Mouse (Mus musculus): ENCODE measurements around the gene Rnase4. TPM values are rescaled to one million over a fixed set of nuclear protein-coding genes. Genes with fewer than 3 reads are reported as not detected.
A peak's percentile ranks its signal among the peaks of the same experiment; 100 is the strongest.

Gene Rnase4
- polyA plus RNA-seq, 1 experiment: 650 TPM

DNA sequence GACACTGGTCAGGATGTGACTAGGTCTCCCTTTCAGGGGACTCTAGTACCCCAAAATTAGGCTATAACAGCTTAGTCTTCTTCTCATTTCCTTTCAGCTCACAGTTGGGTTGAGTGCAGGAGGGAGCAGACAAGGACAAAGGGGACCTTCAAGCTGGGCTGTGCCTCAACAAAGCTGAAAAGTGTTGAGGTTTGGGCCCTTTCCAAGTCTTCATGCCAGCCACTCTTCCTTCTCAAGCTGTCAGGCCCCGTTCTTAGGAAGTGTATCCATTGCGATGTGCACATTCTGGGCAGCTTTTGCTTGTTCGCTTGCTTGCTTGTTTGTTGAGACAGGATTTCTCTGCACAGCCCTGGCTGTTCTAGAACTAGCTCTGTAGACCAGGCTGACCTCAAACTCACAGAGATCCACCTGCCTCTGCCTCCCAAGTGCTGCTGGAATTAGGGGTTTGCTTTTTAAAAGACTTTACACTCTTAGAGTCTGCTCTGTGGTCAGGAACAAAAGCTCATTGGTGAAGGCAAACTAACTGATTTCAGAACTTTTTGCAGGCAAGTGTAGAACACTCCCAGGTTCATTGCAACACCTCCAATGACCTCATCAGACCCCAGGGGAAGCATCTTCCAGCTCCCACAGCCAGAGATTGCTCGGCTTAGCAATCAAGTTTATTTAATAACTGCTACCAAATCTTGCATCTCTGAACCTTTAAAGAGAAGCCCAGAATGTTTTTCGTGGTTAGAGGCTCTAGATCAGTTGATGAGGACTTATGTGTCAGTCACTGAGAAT lies 3.4 kb downstream of the Rnase4 start:
- no peak for DNase-seq
- H3K4me1 ChIP-seq (ENCODE audit: control insufficient read depth, insufficient read depth, low read length): peaks cover 11% of the 10 kb centered on the region
- H3K4me3 ChIP-seq (replicated peaks; ENCODE audit: extremely low read depth, low read depth, low read length): no peak overlapping the region
- WGBS: 42% methylated on average over 5 of the region's 5 CpGs
- TF ChIP-seq CTCF (IDR thresholded peaks at IDR 0.05; ENCODE audit: insufficient read depth, low read length): no peak
- no peak for TF ChIP-seq POLR2A (IDR thresholded peaks at IDR 0.05; ENCODE audit: borderline replicate concordance, extremely low read depth, low read depth, low read length)

DNA sequence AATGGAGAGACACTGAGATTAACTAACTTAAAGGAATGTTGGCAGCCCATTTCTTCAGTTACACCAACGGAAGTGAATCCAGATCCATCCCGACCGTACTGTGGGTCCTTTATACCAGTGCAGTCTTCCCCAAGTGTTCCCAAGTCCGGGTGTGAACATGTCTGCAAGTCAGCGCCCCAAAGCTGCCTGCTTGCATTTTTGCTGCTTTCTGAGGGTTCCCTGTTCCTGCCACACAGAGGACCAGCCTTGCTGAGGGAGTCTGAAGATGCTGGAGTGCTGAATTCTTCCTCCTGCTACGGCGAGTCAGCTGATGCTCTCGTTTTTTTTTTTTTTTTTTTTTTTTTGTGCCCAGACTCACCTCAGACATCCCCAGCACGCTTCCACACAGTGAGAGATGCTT lies 4.0 kb downstream of the Rnase4 start:
- Histone ChIP-seq H3K4me1 (ENCODE audit: control insufficient read depth, insufficient read depth, low read length) (peaks cover 11% of the 10 kb centered on the region), H3K4me3 (replicated peaks; ENCODE audit: extremely low read depth, low read depth, low read length) (no peak overlapping the region)
- no peak for DNase-seq
- no peak for TF ChIP-seq POLR2A (IDR thresholded peaks at IDR 0.05; ENCODE audit: borderline replicate concordance, extremely low read depth, low read depth, low read length)
- no peak for TF ChIP-seq CTCF (IDR thresholded peaks at IDR 0.05; ENCODE audit: insufficient read depth, low read length)
- 55% methylated on average over 9 of the region's 9 CpGs for WGBS

- TF ChIP-seq CTCF (IDR thresholded peaks at IDR 0.05; ENCODE audit: insufficient read depth, low read length) (no peak), POLR2A (IDR thresholded peaks at IDR 0.05; ENCODE audit: borderline replicate concordance, extremely low read depth, low read depth, low read length) (peak; percentile 75; the same call in 1 of the 2 replicates)
- peaks cover 11% of the 10 kb centered on the region for H3K4me1 ChIP-seq (ENCODE audit: control insufficient read depth, insufficient read depth, low read length)
- DNase-seq: peak; percentile 59
- 41% methylated on average over 9 of the region's 9 CpGs for WGBS
- H3K4me3 ChIP-seq (replicated peaks; ENCODE audit: extremely low read depth, low read depth, low read length): peak overlapping the region; percentile 34
These were observed 5.1 kb downstream of the Rnase4 start for GRCm38 (mm10) chr14:51095736-51096524.

GRCm38 (mm10) chr14:51098300-51098699 lies 7.4 kb downstream of the Rnase4 start:
- DNase-seq: peak; percentile 64
- H3K4me1 ChIP-seq (ENCODE audit: control insufficient read depth, insufficient read depth, low read length): peaks cover 11% of the 10 kb centered on the region
- peak; percentile 44 for TF ChIP-seq CTCF (IDR thresholded peaks at IDR 0.05; ENCODE audit: insufficient read depth, low read length)
- peak overlapping the region; percentile 10 for H3K4me3 ChIP-seq (replicated peaks; ENCODE audit: extremely low read depth, low read depth, low read length)
- WGBS: 3% methylated on average over 1 of the region's 1 CpGs

GRCm38 (mm10) chr14:51098921-51099320 lies 8.0 kb downstream of the Rnase4 start:
- no peak for DNase-seq
- H3K4me1 ChIP-seq (ENCODE audit: control insufficient read depth, insufficient read depth, low read length): peaks cover 9% of the 10 kb centered on the region
- 93% methylated on average over 11 of the region's 11 CpGs for WGBS
- TF ChIP-seq POLR2A (IDR thresholded peaks at IDR 0.05; ENCODE audit: borderline replicate concordance, extremely low read depth, low read depth, low read length): no peak
- TF ChIP-seq CTCF (IDR thresholded peaks at IDR 0.05; ENCODE audit: insufficient read depth, low read length): no peak
- H3K4me3 ChIP-seq (replicated peaks; ENCODE audit: extremely low read depth, low read depth, low read length): no peak overlapping the region

DNA sequence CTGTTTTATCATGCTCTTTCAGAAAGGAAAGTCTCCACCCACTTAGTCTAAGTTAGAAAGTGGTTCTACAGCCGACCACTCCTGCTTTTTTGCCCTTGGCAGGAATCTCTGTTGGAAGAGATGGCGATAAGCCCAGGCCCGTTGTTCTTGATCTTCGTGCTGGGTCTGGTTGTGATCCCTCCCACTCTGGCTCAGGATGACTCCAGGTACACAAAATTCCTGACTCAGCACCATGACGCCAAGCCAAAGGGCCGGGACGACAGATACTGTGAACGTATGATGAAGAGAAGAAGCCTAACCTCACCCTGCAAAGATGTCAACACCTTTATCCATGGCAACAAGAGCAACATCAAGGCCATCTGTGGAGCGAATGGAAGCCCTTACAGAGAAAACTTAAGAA lies 10.4 kb downstream of the Rnase4 start:
- no peak for TF ChIP-seq POLR2A (IDR thresholded peaks at IDR 0.05; ENCODE audit: borderline replicate concordance, extremely low read depth, low read depth, low read length)
- TF ChIP-seq CTCF (IDR thresholded peaks at IDR 0.05; ENCODE audit: insufficient read depth, low read length): no peak
- no peak for DNase-seq
- Histone ChIP-seq H3K4me3 (replicated peaks; ENCODE audit: extremely low read depth, low read depth, low read length) (no peak overlapping the region), H3K4me1 (ENCODE audit: control insufficient read depth, insufficient read depth, low read length) (no peaks in the 10 kb centered on the region)
- WGBS: 60% methylated on average over 9 of the region's 9 CpGs

DNA sequence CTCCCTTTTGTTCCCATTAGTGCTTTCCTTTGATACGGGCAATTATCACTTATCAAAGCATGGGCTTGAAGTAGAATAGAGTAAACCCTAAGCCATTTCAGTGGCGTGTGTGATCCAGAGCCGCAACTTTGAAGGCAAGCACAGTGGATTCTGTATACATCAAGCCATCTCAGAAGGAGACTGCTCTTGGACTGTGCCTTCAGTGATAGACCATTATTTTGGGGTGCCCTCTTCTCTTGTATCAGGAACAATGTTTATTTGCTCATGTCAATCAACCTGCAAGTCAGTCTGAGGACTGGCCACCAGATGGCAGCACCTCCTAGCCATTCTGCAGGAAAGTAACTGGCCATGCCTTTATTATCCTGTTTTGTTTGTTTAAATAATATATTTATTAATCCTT lies 12.3 kb downstream of the Rnase4 start:
- Histone ChIP-seq H3K4me1 (ENCODE audit: control insufficient read depth, insufficient read depth, low read length) (0 out of 2 replicates have a peak, but pooled peaks cover 2% of the 10 kb centered on the region), H3K4me3 (replicated peaks; ENCODE audit: extremely low read depth, low read depth, low read length) (no peak overlapping the region)
- DNase-seq: peak; percentile 59
- WGBS: 62% methylated on average over 3 of the region's 3 CpGs
- TF ChIP-seq POLR2A (IDR thresholded peaks at IDR 0.05; ENCODE audit: borderline replicate concordance, extremely low read depth, low read depth, low read length): no peak
- TF ChIP-seq CTCF (IDR thresholded peaks at IDR 0.05; ENCODE audit: insufficient read depth, low read length): peak; percentile 83

DNA sequence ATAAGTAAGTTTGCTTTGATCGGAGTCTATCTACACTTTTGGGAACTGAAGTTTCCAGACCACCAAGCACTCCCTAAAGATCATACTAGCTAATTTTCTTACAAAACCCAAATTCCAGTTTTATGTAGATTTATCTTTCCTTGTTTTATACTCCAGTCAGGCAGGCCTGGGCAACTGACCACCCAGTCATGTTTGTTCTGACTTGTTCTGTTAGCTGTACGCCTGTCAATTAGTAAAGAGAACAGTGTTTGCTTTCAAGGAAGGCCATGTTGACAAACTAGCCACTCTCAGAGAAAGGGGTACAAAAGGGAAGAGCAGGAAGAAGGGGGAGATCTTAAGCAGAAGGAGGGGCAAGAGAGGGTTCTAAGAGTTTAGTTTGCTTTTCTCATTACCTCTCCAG lies 13.5 kb downstream of the Rnase4 start:
- 77% methylated on average over 2 of the region's 2 CpGs for WGBS
- Histone ChIP-seq H3K4me3 (replicated peaks; ENCODE audit: extremely low read depth, low read depth, low read length) (no peak overlapping the region), H3K4me1 (ENCODE audit: control insufficient read depth, insufficient read depth, low read length) (0 out of 2 replicates have a peak, but pooled peaks cover 2% of the 10 kb centered on the region)
- DNase-seq: no peak
- TF ChIP-seq CTCF (IDR thresholded peaks at IDR 0.05; ENCODE audit: insufficient read depth, low read length) (no peak), POLR2A (IDR thresholded peaks at IDR 0.05; ENCODE audit: borderline replicate concordance, extremely low read depth, low read depth, low read length) (no peak)

GRCm38 (mm10) chr14:51106449-51106967 lies 15.6 kb downstream of the Rnase4 start:
- Histone ChIP-seq H3K4me1 (ENCODE audit: control insufficient read depth, insufficient read depth, low read length) (0 out of 2 replicates have a peak, but pooled peaks cover 2% of the 10 kb centered on the region), H3K4me3 (replicated peaks; ENCODE audit: extremely low read depth, low read depth, low read length) (no peak overlapping the region)
- no peak for TF ChIP-seq CTCF (IDR thresholded peaks at IDR 0.05; ENCODE audit: insufficient read depth, low read length)
- no peak for TF ChIP-seq POLR2A (IDR thresholded peaks at IDR 0.05; ENCODE audit: borderline replicate concordance, extremely low read depth, low read depth, low read length)
- no peak for DNase-seq
